Mouse (Mus musculus) limb, embryonic 10.5 days (tissue): Measurements from ENCODE around the gene Rhbdl1. TPM values are rescaled to one million over a fixed set of nuclear protein-coding genes. Genes with fewer than 3 reads are reported as not detected.

ENCODE experiments used
- DNase-seq: peaks from one replicate; pipeline ENCODE4 v3.0.0-alpha.2; 2017; ENCODE audit warnings: low spot score
- H3K27ac ChIP-seq: fragments of 300-500 bp; sonication (generic); 2 replicates; pipeline ENCODE4 v1.5.1; 2016; ENCODE audit warnings: mild to moderate bottlenecking
- H3K27me3 ChIP-seq: fragments of 300-500 bp; sonication (generic); 2 replicates; pipeline ENCODE4 v1.6.1; 2016; ENCODE audit warnings: low read depth, mild to moderate bottlenecking; ENCODE audit not compliant: poor library complexity, severe bottlenecking
- H3K36me3 ChIP-seq: fragments of 300-500 bp; sonication (generic); 2 replicates; pipeline ENCODE4 v1.6.1; 2016; ENCODE audit warnings: mild to moderate bottlenecking, moderate library complexity
- H3K4me1 ChIP-seq: fragments of 300-500 bp; sonication (generic); 2 replicates; pipeline ENCODE4 v1.6.1; 2016
- H3K4me3 ChIP-seq: fragments of 300-500 bp; sonication (generic); 2 replicates; pipeline ENCODE4 v1.5.1; 2016; ENCODE audit warnings: mild to moderate bottlenecking, moderate library complexity
- H3K9me3 ChIP-seq: fragments of 300-500 bp; sonication (generic); replicated peaks from 2 replicates; pipeline ENCODE4 v1.6.1; 2016; ENCODE audit warnings: mild to moderate bottlenecking
- WGBS: fragments of 180-500 bp; shearing (Covaris S2); methylation state at CpG from one replicate; pipeline ENCODE4 v1.1.7; 2016; 5-methylcytosine and 5-hydroxymethylcytosine counted together
- polyA plus RNA-seq: library from polyadenylated mRNA; unstranded; fragments of >200 nt; fragmentation: Nextera tagmentation; extraction: Ambion mirVana; gene quantifications from 2 replicates; pipeline ENCODE4 v1.2.1, GENCODE M21; 2016

Gene Rhbdl1
- polyA plus RNA-seq, 1 experiment from 2014 or later, result 1.0 TPM

DNA sequence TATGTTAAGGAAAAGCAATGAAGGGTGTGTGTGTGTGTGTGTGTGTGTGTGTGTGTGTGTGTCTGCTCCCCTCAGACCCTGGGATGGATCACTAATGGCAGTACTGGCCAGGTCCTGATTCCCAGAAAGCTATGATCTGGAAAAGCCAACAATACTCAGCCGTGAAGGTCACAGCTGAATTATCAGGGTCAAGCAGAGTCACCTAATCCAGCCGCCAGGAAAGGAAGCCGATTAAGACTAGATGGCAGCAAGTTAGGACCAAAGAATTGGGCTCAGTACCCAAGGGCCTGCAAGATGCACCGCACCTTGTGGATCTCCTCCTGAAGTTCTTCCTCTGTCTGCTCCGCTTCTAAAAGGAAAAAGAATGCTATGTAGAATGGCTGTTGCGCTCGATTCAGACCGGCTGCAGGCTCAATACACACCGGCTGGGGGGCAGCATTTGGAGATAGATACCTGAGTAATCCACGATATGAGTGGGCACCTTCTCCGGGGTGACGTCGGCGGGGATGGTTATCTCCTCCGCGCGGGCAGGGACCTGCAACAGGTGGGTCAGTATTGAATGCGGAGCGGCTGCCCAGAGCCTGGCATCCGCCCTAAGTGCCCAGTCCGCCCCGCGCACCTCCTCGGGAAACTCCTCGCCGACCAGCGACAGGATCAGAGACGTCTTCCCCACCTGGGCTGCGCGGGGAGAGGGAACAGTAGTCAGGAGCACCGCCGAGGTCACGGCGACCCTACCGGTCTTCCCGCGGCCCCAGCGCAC lies 6.7 kb upstream of the Rhbdl1 start:
- Histone ChIP-seq H3K27me3 (no peaks in the 10 kb centered on the region), H3K4me1 (peaks cover 35% of the 10 kb centered on the region), H3K9me3 (no peaks in the 10 kb centered on the region), H3K27ac (peak overlapping the region; percentile 93), H3K36me3 (peaks cover 83% of the 10 kb centered on the region), H3K4me3 (peak overlapping the region; percentile 95)
- no peak for DNase-seq
- WGBS, result 3% methylated on average over 38 of the region's 38 CpGs

DNA sequence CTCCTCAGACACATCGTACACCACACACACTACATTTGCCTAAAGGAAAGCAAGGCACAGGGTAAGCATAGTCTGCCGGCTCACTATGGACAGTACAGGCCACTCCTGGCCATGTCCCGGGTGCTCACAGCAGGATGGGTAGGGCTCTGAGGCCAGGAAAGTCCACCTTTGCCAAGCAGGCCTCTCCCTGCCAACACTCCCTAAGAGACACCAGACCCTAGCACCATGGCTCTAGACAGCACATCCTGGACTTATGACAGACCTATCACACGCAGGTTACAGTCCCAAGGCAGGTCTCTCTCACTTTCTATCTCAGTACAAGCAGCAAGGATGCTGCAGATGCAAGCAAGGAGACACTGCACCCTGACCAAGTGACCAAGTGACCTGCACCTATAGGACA lies 6.0 kb upstream of the Rhbdl1 start:
- Histone ChIP-seq H3K36me3 (peaks cover 83% of the 10 kb centered on the region), H3K4me3 (peak overlapping the region; percentile 95), H3K9me3 (no peaks in the 10 kb centered on the region), H3K27me3 (no peaks in the 10 kb centered on the region), H3K27ac (no peak overlapping the region), H3K4me1 (peaks cover 40% of the 10 kb centered on the region)
- no peak for DNase-seq
- WGBS, result 97% methylated on average over 4 of the region's 4 CpGs

DNA sequence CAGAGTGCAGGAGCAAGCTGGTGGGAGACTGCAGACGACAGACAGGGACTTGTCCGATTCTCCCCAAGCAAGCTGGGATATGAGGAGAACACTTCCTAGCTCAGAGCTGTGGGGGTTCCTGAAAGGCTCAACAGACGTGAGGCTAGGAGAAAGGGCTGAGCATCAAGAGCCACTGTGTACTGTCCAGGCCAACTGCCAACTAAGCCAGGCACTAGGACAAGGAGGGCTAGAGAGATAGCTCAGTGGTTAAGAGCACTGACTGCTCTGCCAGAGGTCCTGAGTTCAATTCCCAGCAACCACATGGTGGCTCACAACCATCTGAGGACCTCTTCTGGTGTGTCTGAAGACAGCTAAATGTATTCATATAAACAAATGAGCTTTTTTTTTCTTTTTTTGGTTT lies 5.4 kb upstream of the Rhbdl1 start:
- Histone ChIP-seq H3K4me3 (peak overlapping the region; percentile 10; the same call in 1 of the 2 replicates), H3K4me1 (peaks cover 45% of the 10 kb centered on the region), H3K27ac (no peak overlapping the region), H3K36me3 (peaks cover 83% of the 10 kb centered on the region), H3K9me3 (no peaks in the 10 kb centered on the region), H3K27me3 (no peaks in the 10 kb centered on the region)
- no peak for DNase-seq
- 86% methylated on average over 3 of the region's 3 CpGs for WGBS

DNA sequence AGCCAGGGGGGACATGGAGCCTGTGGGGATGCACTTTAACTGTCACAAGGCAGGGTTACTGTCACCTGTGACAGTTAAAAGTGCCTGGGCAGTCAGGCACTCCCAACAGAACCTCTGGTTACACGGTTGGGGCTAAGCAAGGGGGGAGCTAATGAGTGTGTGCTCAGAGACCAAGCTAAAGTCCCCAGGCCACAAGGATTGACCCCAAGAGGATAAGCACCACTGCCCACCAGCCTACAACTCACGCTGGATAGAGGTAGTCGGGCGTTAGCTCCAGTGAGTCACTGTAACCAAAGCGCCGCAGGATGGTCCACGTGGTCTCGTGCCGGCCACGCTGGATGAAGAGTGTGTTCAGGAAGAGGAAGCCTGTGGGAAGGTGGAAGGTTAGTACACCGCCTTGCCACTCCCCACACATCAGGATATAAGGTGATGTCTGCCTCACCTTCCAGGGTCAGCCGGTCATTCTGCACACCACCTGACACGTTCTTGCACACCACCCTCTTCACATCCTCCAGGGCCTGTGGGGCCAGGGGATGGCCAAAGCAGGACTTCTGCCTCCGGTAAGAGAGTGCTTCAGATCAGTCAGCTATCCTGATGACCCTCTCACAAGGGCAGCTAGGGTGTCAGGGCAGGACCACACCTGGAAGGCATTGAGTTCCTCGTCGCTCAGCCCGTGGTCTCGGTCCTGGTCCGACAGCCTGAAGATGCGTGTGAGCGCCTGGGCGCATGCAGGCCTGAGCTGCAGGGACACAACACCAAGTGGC lies 4.2 kb upstream of the Rhbdl1 start, which contains the start of gene Gm20683:
TSS of gene Gm20683 (minus strand) at position 647 of the 764 bp plus-strand sequence.
- Histone ChIP-seq H3K27me3 (no peaks in the 10 kb centered on the region), H3K4me1 (peaks cover 57% of the 10 kb centered on the region), H3K9me3 (no peaks in the 10 kb centered on the region), H3K36me3 (peaks cover 75% of the 10 kb centered on the region), H3K4me3 (peak within 1 kb of the TSS; percentile 10; the same call in 1 of the 2 replicates), H3K27ac (no peak within 1 kb of the TSS)
- DNase-seq, result no peak
- WGBS, result 92% methylated on average over 22 of the region's 22 CpGs

GRCm38 (mm10) chr17:25840519-25840918 lies 3.4 kb upstream of the Rhbdl1 start:
- Histone ChIP-seq H3K36me3 (peaks cover 75% of the 10 kb centered on the region), H3K4me1 (peaks cover 65% of the 10 kb centered on the region)
- WGBS, result 98% methylated on average over 6 of the region's 6 CpGs

DNA sequence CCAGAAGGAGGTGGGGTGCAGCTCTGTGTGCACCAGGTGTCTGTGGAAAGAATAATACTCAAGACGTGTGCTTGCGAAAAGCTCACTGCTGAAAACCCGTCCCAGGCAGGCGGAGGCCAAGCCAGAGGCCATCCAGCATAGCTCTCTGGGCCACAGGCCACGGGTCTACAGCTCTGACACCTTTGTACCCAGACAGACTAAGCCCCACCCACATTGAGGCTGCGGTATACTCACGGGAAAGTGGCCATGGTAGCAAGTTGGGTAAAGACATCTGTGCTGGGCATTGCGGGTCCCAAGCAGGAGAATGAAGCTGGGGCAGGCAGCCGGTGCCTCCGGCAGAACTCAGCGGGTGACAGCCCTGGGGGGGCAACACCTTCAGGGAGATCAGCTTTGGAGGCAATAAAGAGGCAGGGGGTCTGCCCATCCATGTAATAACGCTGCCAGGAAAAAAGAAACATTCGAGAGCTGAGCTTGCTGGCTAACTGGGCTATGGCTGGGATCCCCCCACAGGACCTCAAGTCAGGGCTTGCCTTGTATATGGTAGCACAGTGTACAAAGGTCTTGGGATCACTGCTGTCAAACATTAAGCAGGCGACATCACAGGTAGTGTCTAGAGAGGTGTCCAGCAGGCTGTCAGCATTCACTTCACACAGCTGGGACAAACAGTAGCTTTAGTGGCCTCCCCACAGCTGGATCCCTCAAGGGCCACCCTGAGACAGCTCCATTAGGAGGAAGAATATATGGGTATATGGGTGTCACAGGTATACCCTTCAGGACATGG lies 2.5 kb upstream of the Rhbdl1 start:
- no peak for DNase-seq
- Histone ChIP-seq H3K36me3 (peaks cover 79% of the 10 kb centered on the region), H3K4me3 (no peak overlapping the region), H3K27ac (no peak overlapping the region), H3K9me3 (no peaks in the 10 kb centered on the region), H3K4me1 (peaks cover 70% of the 10 kb centered on the region), H3K27me3 (no peaks in the 10 kb centered on the region)
- WGBS, result 84% methylated on average over 14 of the region's 14 CpGs

More at GRCm38 (mm10) chr17:25840519-25840918, 3.4 kb upstream of the Rhbdl1 start:
- no peaks in the 10 kb centered on the region for H3K27me3 ChIP-seq
- DNase-seq, result no peak
- H3K9me3 ChIP-seq, result no peaks in the 10 kb centered on the region
- no peak overlapping the region for H3K27ac ChIP-seq
- 0 out of 2 replicates have a peak overlapping the region, but pooled peaks have one; percentile 6 for H3K4me3 ChIP-seq

DNA sequence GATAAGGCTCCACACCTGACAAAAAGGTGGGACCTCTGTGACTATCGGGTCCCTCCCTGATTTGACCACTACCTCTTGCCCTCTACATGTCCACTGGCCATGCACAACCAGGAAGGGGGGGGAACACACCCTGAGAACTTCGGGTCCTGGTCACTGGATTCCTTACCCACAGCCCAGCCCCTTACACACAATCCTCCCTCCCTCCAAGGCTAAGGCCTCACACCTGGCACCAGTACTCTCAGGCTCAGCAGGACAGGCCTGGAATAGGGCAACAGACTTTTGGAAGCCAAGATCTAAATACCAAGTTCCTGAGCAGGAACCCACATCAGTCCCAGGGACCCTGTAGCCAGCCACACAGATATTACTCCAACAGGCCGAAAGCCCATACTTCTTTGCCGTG lies 1.8 kb upstream of the Rhbdl1 start:
- no peaks in the 10 kb centered on the region for H3K9me3 ChIP-seq
- 89% methylated on average over 4 of the region's 4 CpGs for WGBS
- DNase-seq, result no peak
- no peak overlapping the region for H3K4me3 ChIP-seq
- peaks cover 73% of the 10 kb centered on the region for H3K4me1 ChIP-seq
- H3K27me3 ChIP-seq, result no peaks in the 10 kb centered on the region
- peaks cover 83% of the 10 kb centered on the region for H3K36me3 ChIP-seq
- no peak overlapping the region for H3K27ac ChIP-seq

GRCm38 (mm10) chr17:25837533-25837932 lies 438 bp upstream of the Rhbdl1 start:
- Histone ChIP-seq H3K27me3 (no peaks in the 10 kb centered on the region), H3K27ac (no peak overlapping the region), H3K36me3 (peaks cover 75% of the 10 kb centered on the region), H3K4me1 (peaks cover 67% of the 10 kb centered on the region), H3K4me3 (peak overlapping the region; percentile 77), H3K9me3 (no peaks in the 10 kb centered on the region)
- 61% methylated on average over 3 of the region's 3 CpGs for WGBS
- no peak for DNase-seq

GRCm38 (mm10) chr17:25836397-25837075 lies 559 bp downstream of the Rhbdl1 start:
- no peak for DNase-seq
- Histone ChIP-seq H3K4me1 (peaks cover 70% of the 10 kb centered on the region), H3K9me3 (no peaks in the 10 kb centered on the region), H3K27ac (peak overlapping the region; percentile 79), H3K36me3 (peaks cover 71% of the 10 kb centered on the region), H3K27me3 (no peaks in the 10 kb centered on the region), H3K4me3 (peak overlapping the region; percentile 77)
- WGBS, result 25% methylated on average over 23 of the region's 23 CpGs

GRCm38 (mm10) chr17:25835816-25836215 lies 1.3 kb downstream of the Rhbdl1 start:
- Histone ChIP-seq H3K36me3 (peaks cover 71% of the 10 kb centered on the region), H3K27ac (peak overlapping the region; percentile 79; the same call in 1 of the 2 replicates), H3K4me1 (peaks cover 77% of the 10 kb centered on the region), H3K9me3 (no peaks in the 10 kb centered on the region), H3K4me3 (peak overlapping the region; percentile 77), H3K27me3 (no peaks in the 10 kb centered on the region)
- WGBS, result 92% methylated on average over 16 of the region's 16 CpGs
- DNase-seq, result no peak

DNA sequence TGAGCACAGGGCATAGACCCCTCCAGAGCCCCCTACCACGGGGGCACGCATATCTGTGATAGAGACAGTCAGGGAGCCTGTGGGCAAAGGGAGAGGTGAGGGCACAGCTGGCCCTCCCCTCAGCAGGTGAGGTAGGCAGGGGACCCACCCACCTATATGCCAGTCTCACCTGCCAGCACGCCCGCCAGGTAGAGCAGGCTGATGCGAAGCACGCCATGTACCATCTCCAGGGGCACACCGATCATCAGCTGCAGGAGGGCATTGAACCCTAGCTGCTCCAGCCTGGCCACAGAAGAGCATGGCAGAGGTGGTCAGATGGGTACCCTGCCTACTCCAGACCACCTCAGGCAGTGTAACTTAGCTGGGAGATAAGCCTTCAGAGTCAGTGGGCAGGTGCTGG lies 1.8 kb downstream of the Rhbdl1 start:
- peaks cover 82% of the 10 kb centered on the region for H3K4me1 ChIP-seq
- peak overlapping the region; percentile 77 for H3K4me3 ChIP-seq
- H3K27me3 ChIP-seq, result no peaks in the 10 kb centered on the region
- no peak for DNase-seq
- peaks cover 71% of the 10 kb centered on the region for H3K36me3 ChIP-seq
- no peaks in the 10 kb centered on the region for H3K9me3 ChIP-seq
- WGBS, result 94% methylated on average over 7 of the region's 7 CpGs
- H3K27ac ChIP-seq, result no peak overlapping the region

DNA sequence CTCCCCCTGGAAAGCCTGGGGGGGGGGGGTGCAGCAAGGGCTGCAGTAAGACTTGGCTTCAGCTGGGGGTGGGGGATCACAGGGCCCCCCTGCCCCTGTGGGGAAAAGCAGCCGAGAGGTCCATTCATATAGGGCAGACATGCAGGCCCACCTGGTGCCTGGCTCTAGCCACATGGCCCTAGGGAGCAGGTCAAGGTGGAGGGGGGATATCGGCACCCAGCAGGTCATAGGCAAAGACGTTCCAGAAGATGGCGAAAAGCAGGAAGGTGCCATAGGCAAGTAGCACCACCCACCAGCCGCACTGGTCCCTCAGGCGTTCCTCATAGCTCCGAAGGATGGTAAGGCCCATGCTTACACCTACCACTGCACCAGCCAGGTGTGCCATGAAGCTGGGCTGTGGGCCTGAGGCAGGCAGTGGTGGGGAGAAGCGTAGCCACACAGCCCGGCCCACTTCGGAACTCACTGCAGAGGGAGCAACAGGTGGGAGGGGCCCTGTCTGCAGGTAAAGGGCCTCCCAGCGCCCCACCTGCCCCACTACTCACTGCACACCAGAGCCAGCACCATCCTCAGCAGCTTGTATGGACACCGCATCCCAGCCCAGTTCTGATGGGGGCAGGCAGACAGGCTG lies 2.4 kb downstream of the Rhbdl1 start:
- no peak for DNase-seq
- H3K4me3 ChIP-seq, result peak overlapping the region; percentile 77
- WGBS, result 91% methylated on average over 12 of the region's 12 CpGs
- peaks cover 87% of the 10 kb centered on the region for H3K4me1 ChIP-seq
- H3K9me3 ChIP-seq, result no peaks in the 10 kb centered on the region
- H3K27ac ChIP-seq, result peak overlapping the region; percentile 95; the same call in 1 of the 2 replicates
- H3K36me3 ChIP-seq, result peaks cover 71% of the 10 kb centered on the region
- no peaks in the 10 kb centered on the region for H3K27me3 ChIP-seq
